Mouse (Mus musculus) layer of hippocampus, postnatal 25 days (tissue): ENCODE results near the gene Stat5b. TPM values are rescaled to one million over a fixed set of nuclear protein-coding genes. Genes with fewer than 3 reads are reported as not detected.

Experiments
- DNase-seq, 2 experiments: peaks; one replicate each; pipeline ENCODE4 v3.0.0; 2022; ENCODE audit warnings: mixed read lengths in 2 of 2, low spot score in 1 of 2; ENCODE audit errors: extremely low spot score in 1 of 2
- total RNA-seq, 2 experiments: library from RNA; stranded (reverse); gene quantifications; 2 replicates each; pipeline ENCODE4 v1.2.3; 2021

Gene Stat5b
- total RNA-seq = 10 to 100 TPM; 11.5 to 11.7 TPM

DNA sequence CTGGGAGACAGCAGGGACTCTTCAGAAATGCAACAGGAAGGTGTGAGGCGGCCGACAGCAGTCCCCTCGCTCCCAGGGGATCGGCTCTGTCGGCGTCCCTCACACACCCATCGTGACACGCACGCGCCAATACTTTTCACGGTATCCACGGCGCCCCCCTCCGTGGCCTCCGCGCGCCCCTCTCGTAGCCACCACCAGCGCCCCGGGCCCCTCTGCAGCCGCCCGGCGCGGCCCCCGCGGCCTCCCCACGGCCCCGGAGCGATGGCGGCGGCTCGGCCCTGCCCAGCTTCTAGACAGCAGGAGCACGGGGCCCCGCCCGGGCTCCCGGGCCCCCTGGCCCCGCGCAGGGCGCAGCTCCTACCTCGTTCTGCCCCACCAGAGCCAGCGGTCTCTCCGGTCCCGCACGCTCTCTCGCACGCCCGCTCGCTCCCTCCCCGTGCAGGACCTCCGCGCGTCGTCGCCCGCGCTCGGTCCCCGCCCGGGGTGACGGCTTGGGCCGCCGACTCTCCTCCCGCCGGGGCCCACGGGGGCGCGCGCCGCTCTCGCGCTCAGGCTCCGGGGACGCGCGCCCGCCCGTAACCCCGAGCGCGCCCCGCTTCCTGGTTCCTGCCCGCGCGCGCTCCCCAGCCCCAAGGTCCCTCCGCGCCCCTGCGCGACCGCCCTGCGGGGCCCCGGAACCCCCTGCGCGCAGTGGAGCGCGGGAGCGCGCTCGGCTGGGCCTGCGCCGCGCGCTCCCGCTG is at the start of gene Stat5b:
Gene Stat5b, minus strand, starts transcription at position 687 of the 740 bp plus-strand sequence.
- DNase-seq = peak in 1 of 2 experiments; percentile 33

DNA sequence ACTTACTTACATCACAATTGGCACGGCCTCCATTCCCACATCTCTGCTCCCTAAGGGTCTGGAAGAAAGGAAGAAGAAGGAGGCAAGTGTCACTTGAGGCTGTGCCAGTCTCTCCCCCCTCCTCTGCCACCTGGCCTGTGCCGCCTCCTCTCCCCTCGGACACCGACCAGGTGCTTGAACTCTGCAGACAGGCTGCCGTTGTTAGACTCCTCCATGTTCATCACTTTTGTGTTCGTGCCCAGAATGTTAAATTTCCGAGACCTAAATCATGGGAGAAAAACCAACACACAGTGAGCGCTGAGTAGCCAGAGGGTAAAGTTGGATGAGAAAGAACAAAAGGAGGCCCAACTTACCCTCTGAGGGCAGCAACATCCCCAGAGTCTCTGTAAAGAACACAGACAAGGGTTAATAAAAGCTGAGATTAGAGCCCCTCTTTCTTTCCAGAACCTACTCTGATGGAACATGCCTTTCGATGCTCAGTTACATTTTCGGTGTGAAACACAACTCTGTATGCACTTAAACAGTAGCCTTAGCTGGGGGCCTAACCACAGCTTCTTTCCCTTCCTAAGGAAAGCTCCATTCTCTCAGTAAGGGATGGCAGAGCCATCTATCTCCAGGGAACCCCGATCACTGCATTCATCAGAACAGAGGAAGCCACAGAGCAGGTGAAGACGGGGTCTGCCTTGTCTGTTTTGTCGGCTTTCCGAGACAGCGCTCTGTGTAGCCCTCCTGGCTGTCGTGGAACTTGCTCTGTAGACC is 48.1 kb upstream of the Stat5b start:
- DNase-seq = no peak

DNA sequence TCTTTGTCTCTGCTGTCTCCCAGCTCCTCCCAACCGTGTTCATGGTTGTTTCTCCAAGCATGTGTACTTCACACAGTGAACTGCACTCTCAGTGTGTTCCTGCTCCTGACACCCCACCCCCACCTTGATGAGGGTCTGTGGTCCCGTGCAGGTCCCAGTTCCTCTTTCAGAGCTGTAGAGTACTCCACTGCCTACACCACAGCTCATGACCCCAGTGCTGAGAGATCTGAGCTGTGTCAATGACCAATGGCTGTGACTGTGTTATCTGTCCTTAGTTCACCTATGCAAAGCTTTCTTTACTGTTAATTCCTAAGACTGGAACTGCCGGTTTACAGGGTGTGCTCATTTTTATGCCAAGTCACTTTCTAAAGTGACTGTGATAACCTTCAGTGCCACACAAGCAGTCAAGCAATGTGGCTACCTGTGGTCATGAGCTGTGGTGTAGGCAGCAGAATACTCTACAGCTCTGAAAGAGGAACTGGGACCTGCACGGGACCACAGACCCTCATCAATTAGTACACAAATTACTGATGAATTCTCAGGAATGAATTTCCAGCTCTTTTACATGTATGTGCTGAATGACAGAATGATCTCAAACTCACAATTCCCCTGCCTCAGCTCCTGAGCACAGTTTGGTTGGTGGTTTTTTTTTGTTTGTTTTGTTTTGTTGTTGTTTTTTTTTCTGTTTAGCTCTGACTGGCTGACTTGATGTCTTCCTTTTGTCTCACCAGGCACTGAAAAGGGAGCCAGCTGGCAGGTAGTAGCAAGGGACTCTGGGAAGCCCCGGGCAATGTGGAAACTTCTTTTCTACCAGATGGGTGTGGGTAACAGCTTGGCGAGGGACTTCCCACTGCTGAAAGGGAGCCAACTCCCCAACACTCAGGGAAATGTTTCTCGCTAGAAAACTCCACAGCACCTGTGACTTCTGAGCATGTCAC is 47.0 kb upstream of the Stat5b start:
- peak in 1 of 2 experiments; percentile 31 for DNase-seq

DNA sequence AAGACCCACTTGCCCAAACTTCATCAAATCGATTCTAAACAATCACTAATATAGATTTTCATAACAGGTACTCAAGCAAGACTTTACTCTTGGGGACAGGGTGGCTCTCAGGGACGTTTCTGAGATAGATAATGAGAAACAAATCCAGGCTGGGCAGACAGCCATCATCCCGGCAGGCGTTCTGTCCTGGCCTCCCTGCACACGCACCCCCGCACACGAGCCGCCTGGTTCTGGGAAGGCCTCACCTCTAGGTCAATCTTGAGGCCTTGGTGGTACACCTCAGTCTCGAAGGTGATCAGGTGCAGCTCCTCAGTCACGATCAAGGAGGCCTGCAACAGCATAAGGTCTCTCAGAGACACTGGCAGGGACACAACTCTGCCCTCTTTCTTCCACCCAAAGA is 45.6 kb upstream of the Stat5b start:
- no peak for DNase-seq

DNA sequence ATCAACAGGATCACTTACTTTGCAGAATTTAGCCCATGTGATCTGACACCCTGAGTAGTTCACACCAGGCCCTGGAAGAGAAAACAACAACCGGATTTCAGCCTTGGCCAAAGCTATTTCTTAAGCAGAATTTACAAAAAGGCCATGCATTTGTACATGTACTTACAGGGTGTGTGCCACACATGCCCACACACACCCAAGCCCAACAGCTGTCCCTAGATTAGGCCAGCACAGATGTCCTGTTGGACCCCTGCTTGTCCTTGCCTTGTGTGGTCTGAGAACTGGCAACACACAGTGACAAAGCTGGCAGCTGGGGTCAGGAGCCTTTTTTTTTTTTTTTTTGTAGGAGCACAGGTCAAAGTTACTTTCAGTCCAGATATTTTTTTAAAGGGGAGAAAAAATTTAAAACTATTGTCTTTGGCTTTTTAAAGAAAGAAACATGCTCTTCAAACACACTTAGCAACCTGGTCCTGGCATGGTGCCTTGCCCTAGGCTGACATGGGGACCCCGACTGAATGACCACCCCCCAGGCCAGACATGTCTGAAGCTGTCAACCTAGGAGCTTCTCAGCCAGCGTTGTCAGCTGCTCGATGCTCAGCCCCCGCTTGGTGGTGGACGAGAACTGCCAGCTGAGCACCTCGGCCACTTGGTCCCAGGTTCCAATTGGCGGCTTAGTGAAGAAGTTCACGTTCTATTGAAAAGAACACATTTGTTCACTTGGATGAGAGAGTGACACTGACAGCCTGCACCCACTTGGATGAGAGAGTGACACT is 43.8 kb upstream of the Stat5b start:
- no peak for DNase-seq

DNA sequence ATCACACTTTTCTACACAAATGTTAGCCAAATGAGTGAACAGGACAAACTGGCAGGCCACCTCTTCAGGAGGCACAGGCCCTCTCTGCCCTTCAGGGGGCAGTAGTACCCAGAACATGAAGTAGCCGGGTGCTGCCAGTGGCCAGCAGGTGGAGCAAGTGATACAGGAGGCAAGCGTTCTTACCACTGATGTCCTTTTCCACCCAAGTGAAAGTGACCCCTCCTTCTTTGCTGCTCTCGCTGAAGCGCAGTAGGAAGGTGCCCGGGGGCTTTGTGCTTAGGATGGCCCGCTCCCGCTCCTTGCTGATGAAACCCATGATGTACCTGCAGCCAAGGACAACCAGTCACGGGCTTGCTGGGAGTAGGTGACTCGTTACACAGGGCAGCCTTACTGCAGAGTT is 43.0 kb upstream of the Stat5b start:
- DNase-seq = peak; percentile 76 to 92

DNA sequence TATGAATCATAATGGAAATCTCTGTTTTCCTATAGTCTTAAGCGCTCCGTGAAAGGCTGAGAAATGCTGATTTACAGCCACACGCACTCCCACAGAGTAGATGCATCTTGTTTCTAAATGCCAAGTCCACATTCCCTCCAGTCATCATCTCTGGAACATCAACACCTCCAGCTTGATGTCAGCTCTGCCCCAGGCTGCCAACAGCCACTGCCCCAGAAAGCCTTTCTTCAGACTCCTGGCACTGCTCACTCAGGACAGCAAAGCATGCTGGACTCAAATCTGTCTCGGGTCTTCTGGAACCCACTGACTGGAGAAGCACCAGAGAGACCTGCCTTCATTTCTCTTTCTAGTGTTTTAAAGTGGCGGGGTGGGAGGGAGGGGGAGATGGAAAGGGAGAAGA is 41.9 kb upstream of the Stat5b start:
- DNase-seq = no peak

DNA sequence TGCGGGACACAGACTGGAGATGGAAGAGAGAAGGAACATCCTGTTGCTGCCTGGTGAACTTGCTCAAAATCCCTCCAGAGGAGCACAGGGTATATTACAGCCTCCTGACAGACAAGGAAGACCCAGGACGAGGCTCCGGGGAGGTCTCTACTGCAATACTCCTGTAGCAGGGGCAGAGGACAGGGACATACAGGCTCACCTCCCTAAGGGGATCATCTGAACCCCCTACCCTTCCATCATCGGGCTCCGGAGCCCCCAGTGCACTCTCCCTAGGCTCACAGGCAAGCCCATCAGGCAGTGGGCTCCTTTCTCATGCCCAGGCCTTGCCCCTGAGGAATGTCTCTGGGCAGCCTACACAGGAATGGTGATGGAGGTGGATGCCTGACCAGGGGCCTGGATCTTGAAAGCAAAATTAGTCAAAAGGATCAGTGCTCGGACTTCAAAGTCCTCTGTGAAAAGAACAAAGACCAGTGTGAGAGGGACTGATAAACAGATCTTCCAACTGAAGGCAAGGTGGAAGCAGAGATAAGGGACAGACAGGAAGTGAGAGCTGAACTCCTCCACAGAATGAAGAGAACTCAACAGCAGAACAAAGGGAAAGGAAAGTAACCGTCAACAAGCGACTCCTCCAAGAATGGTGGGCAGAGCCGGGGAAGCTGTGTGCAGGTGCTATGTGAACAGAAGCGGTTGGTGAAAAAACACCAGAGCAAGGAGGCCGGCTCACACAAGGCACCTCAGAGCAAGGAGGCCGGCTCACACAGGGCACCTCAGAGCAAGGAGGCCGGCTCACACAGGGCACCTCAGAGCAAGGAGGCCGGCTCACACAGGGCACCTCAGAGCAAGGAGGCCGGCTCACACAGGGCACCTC is 41.0 kb upstream of the Stat5b start:
- DNase-seq = no peak

DNA sequence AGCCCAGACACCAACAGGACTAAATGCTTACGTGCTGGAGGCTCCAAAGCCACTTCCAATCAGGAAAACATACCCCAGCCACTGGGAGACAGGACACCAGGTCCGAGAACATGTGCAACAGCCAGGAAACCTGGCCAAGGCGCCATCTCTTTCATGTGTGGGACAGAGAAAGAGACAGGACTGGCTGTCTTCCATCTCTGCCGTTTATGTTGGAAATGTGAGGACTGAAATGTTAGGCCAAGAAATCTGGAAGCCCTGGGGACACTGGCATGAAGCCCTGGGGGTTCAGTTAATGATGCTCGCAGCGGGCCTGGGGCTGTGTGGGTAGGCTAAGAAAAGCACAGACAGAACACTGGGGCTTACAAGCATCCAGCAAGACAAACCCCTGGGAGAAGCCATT is 40.0 kb upstream of the Stat5b start:
- no peak for DNase-seq

DNA sequence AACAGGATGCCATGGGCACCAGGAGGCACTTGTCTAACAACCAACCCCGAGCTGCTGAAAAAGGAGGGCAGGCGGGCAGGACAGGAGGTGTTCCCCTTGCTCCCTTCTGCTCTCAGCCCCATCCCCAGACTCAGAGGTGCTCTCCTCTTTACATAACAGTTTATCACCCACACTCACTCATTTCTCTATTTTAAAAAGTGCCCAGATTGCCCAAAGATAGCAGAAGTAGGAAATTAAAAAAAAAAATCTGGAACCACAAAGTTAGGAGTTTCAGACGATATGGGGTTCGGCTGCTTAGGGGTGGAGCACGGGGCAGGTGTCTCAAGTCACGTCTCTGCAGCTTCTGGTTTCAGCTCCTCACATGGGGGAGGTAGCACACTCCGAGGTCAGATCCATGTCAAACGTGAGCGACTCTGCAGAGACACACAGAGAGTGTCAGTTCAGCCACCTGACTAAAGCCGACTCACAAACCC is 37.9 kb upstream of the Stat5b start:
- no peak for DNase-seq

DNA sequence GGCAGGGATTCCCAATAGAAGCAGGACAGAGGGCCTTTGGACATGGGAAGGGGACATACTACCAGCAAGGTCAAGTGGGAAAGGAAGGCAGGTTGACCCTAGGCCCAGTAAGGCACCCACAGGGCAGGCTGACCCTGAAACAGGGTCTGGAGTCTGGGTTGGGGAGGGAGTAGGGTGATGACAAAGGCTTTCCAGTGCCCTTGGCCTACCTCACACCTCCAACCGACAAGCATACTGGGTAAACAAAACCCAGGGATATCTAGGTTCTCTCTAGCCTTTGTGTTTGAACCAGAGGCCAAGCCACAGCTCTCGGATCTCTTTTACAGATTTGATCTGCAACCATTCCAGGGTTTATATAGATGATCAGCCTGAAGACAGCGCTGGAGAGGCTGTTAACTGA is 37.2 kb upstream of the Stat5b start:
- no peak for DNase-seq

DNA sequence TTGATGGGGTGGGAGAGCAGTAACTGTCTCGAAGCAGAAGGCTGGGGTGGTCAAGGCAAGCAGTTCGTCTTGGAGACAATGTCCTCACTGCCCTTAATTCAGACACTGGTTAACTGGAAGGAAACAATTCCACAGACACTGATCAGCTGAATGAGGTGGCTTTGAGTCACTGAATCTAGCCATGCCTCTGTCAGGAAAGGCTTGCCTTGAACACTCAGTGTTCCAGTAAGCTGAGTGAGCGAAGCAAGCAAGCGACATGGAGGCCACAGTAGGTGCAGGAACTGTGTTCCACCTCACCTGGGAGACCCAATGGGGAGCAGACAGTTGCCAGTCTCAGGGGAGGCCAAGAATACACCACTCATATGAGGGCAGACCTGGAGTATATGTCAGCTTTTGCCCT is 36.7 kb upstream of the Stat5b start:
- no peak for DNase-seq

DNA sequence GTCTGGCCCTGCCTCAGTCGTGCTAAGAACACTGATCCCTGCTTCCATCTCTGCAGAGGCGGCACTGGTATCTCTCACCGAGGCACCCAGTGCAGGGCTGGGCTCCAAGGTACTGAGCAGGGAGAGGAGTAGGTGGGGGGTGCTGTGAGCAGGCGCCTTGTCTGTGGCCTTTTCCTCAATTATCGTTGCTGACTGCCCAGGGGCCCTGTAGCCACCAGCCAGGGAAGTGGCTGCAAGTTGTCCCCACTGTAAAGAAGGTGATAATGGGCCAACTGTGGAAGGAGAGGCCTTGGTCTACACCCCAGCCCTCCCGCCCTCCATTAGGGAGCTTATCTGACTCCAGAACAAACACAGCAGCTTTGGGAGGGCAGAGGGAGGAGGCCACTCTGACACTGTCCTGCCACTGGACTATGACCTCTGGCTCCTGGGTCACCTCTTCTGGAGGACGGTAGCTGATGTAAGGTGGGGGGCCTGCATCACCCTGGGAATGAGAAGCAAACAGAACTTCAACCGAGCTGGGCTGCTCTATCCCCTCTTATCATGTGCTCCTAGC is 35.7 kb upstream of the Stat5b start:
- no peak for DNase-seq

DNA sequence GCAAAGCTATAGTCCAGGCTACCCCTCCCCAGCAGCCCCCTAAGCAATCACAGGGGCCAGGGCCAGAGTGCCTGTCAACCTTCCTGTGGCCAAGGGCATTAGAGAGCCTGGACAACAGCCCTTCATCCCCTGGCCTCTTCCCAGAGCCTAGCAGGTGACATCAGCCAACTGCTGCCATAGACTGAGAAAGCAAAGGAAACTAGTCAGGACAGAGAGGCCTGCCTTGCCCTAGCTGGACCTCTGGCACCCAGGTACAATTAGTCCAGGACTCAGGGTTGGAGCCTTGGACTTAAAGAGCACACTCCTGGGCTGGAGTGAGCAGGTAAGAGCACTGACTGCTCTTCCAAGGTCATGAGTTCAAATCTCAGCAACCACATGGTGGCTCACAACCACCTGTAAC is 34.9 kb upstream of the Stat5b start:
- DNase-seq = no peak

DNA sequence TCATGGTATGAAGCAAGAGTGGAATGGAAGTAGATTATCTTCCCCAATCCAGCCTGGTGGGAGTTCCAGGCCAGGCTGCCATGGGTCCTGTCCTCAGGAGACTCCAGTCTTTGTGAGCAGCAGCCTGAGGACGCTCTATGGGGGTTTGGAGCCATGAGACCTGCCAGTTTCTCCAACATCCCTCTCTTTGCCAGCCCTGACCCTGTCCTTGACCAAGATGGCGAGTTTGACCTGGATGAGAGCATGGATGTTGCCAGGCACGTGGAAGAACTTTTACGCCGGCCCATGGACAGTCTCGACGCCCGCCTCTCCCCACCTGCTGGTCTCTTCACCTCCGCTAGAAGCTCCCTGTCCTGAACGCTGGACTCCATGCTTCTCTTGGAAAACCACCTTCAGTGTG is 33.1 kb upstream of the Stat5b start:
- DNase-seq = no peak

DNA sequence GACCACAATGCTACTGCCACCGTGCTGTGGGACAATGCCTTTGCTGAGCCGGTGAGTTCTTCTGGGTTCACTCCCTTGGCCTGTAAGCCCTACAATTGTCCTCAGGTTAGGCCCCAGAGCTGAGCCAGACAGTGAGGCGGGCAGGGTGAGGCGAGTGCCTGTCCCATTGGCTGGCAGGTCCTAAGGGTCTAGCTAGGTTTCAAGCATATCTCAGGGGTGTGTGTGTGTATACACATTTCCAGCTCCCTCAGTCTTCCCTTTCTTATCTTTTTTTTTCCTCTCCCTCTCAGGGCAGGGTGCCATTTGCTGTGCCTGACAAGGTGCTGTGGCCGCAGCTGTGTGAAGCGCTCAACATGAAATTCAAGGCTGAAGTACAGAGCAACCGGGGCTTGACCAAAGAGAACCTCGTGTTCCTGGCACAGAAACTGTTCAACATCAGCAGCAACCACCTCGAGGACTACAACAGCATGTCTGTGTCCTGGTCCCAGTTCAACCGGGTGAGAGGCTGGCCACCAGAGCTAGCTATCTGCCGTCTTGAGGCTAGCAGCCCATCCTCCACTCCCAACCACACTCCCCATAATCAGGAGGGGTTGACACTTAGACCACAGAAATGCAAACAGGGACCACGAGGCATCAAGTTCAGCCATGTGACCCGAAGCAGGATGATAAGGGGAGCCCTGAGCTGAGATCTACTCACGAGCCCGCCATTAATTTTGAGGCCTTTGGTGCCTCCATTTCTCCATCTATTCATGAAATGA is 29.0 kb upstream of the Stat5b start:
- DNase-seq = no peak

DNA sequence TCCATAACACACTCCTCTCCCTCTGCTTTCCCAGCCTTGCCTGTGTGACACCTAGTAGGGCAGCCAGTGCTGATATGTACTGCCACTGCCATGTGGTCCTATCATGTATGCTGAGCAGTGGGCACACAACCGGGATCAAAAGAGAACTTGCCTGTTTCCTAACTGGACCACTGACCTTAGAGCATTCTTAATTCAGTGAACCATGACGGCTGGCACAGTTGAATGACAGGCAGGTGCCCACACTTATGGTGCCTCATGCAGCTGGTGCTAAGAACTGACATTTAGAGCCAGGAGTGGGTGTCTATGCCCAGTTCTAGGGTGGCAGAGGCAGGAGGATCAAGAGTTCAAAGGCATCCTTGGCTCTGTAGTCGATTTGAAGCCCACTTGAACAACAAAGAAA is 25.2 kb upstream of the Stat5b start:
- no peak for DNase-seq

DNA sequence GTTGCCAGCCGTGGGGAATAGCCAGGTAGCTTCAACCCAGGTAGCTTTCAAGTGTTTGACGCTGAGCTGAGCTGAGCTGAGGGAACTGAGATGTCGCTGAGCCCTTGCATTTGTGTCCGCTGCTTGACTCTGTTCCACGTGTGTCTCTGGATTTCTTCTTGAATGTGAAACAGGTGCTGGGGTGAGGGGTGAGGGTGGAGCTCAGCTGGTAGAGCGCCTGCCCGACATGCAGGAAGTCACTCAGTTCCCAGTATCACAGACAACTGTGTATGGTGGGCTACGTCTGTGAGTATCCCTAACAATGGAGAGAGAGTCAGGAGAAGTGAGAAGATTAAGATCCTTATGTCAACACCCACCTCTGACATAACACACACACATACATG is 20.4 kb upstream of the Stat5b start:
- no peak for DNase-seq
